Comparison of ENCODE assay signal across 23 mouse cellular contexts in genomic region chr7:95784523-95784922, GRCm38 (mm10).
DNase-seq lines count a peak whose midpoint lies in the region; ATAC-seq lines count a peak whose summit lies in the region.
"Had no signal": no experiment of that assay in that cellular context is flagged by ENCODE, and none has a peak within 500 bp of the region (broad histone marks: within the 10 kb centered on the region; RNA-seq: fewer than 3 reads in every experiment).

No protein-coding gene starts in this region.

- H3K4me1 ChIP-seq in kidney, embryonic 16.5 days (ENCODE audit: insufficient read depth, low read length), result peaks cover 8% of the 10 kb centered on the region
- H3K4me1 ChIP-seq: embryonic facial prominence, embryonic 12.5 days; embryonic facial prominence, embryonic 15.5 days; hindbrain, embryonic 12.5 days; hindbrain, embryonic 15.5 days had no signal

- H3K27ac ChIP-seq in kidney, embryonic 16.5 days (ENCODE audit: low read length), result 0 out of 2 replicates have a peak overlapping the region, but pooled peaks have one; percentile 3
- H3K27ac ChIP-seq: embryonic facial prominence, embryonic 12.5 days; embryonic facial prominence, embryonic 15.5 days; gastrocnemius, adult 2 months; hindbrain, embryonic 12.5 days; hindbrain, embryonic 15.5 days had no signal

- no peaks in the 10 kb centered on the region for H3K27me3 ChIP-seq in kidney, embryonic 16.5 days (ENCODE audit: insufficient read depth, low read length)
- H3K27me3 ChIP-seq: embryonic facial prominence, embryonic 12.5 days; embryonic facial prominence, embryonic 15.5 days; hindbrain, embryonic 12.5 days; hindbrain, embryonic 15.5 days had no signal

- H3K9me3 ChIP-seq in kidney, embryonic 16.5 days (ENCODE audit: low read length), result no peaks in the 10 kb centered on the region
- H3K9me3 ChIP-seq: embryonic facial prominence, embryonic 12.5 days; embryonic facial prominence, embryonic 15.5 days; hindbrain, embryonic 12.5 days; hindbrain, embryonic 15.5 days had no signal

- H3K36me3 ChIP-seq in kidney, embryonic 16.5 days (ENCODE audit: insufficient read depth, low read length), result no peaks in the 10 kb centered on the region
- H3K36me3 ChIP-seq: embryonic facial prominence, embryonic 12.5 days; embryonic facial prominence, embryonic 15.5 days; hindbrain, embryonic 12.5 days; hindbrain, embryonic 15.5 days had no signal

- DNase-seq in kidney, postnatal 36 days, result no peak
- peak; percentile 5 for DNase-seq in kidney, postnatal 14 days
- DNase-seq in kidney, adult 11 months, result no peak
- peak; percentile 9 for DNase-seq in yolk sac, embryonic 10.5 days (ENCODE audit: low spot score)
- no peak for DNase-seq in adrenal gland, postnatal 10 days
- DNase-seq: adrenal gland, adult 8-10 months; cerebellum, adult 11 months; cerebellum, adult 2 months; cerebellum, adult 9-11 months; cerebellum, postnatal 25 days; forebrain, postnatal 0 days; gastrocnemius, adult 2 months; gastrocnemius, postnatal 14 days; heart, adult 11 months had no signal

- peak; percentile 81 for ATAC-seq in kidney, embryonic 16.5 days (ENCODE audit: low FRiP score, low TSS enrichment)
- ATAC-seq: activated CD4-positive, CD25-positive, alpha-beta regulatory T cell, adult 4 months; CD4-positive, CD25-positive, alpha-beta regulatory T cell, adult 4 months; forebrain, embryonic 14.5 days; forebrain, postnatal 0 days had no signal

- H3K4me3 ChIP-seq in kidney, embryonic 16.5 days (ENCODE audit: low read length), result no peak overlapping the region
- H3K4me3 ChIP-seq: embryonic facial prominence, embryonic 12.5 days; embryonic facial prominence, embryonic 15.5 days; gastrocnemius, adult 2 months; hindbrain, embryonic 12.5 days; hindbrain, embryonic 15.5 days had no signal

- H3K9ac ChIP-seq in kidney, embryonic 16.5 days (replicated peaks; ENCODE audit: low read length), result no peak overlapping the region
- H3K9ac ChIP-seq: embryonic facial prominence, embryonic 12.5 days; embryonic facial prominence, embryonic 15.5 days; forebrain, postnatal 0 days; hindbrain, embryonic 12.5 days; hindbrain, embryonic 15.5 days had no signal

- H3K4me2 ChIP-seq in kidney, embryonic 16.5 days (replicated peaks; ENCODE audit: low read depth, low read length), result no peak overlapping the region
- H3K4me2 ChIP-seq: embryonic facial prominence, embryonic 12.5 days; embryonic facial prominence, embryonic 15.5 days; heart, embryonic 11.5 days; hindbrain, embryonic 12.5 days; hindbrain, embryonic 15.5 days had no signal

Comparison
In these comparisons a context has a peak if more than half of its experiments do, and no peak if none do; other contexts are left out.
1. DNase-seq: peak in kidney, postnatal 14 days (single experiment) and yolk sac, embryonic 10.5 days (single experiment); none in kidney, postnatal 36 days (0 of 2), kidney, adult 11 months (single experiment) and adrenal gland, postnatal 10 days (single experiment).